ENCODE assay signal across 8 mouse cellular contexts in genomic region chr8:92613486-92613885, GRCm38 (mm10).
DNase-seq lines count a peak whose midpoint lies in the region; ATAC-seq and TF ChIP-seq lines count a peak whose summit lies in the region.

No protein-coding gene starts in this region.

- ATAC-seq in heart, embryonic 11.5 days (replicated peaks; ENCODE audit: insufficient number of reproducible peaks, low FRiP score, low TSS enrichment): no peak
- no peak for ATAC-seq in limb, embryonic 15.5 days (ENCODE audit: insufficient number of reproducible peaks, low FRiP score, low TSS enrichment, low read depth)
- ATAC-seq in megakaryocyte-erythroid progenitor cell, adult 5-6 weeks (replicated peaks; ENCODE audit: low FRiP score, low TSS enrichment, poor library complexity, severe bottlenecking): no peak

- no peak for TF ChIP-seq POLR2A in thymus, adult 2 months (IDR thresholded peaks at IDR 0.05; ENCODE audit: control insufficient read depth, extremely low read depth, insufficient read depth, low read length, poor library complexity)

- no peaks in the 10 kb centered on the region for H3K9me3 ChIP-seq in heart, embryonic 11.5 days (replicated peaks; ENCODE audit: control insufficient read depth, low read length)
- no peaks in the 10 kb centered on the region for H3K9me3 ChIP-seq in limb, embryonic 15.5 days

- no peak overlapping the region for H3K27ac ChIP-seq in heart, embryonic 11.5 days (ENCODE audit: low read depth, low read length)
- no peak overlapping the region for H3K27ac ChIP-seq in thymus, adult 2 months (ENCODE audit: control insufficient read depth, insufficient read depth, low read length)
- H3K27ac ChIP-seq in limb, embryonic 15.5 days: no peak overlapping the region

- H3K4me1 ChIP-seq in heart, embryonic 11.5 days (ENCODE audit: control insufficient read depth, insufficient read depth, low read length): no peaks in the 10 kb centered on the region; the same call in 1 of the 2 replicates
- no peaks in the 10 kb centered on the region for H3K4me1 ChIP-seq in thymus, adult 2 months (replicated peaks; ENCODE audit: control insufficient read depth, insufficient read depth, low read length)
- peaks cover 11% of the 10 kb centered on the region; the same call in 1 of the 2 replicates for H3K4me1 ChIP-seq in limb, embryonic 15.5 days

- TF ChIP-seq CTCF in thymus, adult 2 months (IDR thresholded peaks at IDR 0.05; ENCODE audit: borderline replicate concordance, control insufficient read depth, extremely low read depth, insufficient read depth, low read length, poor library complexity): no peak

- no peak overlapping the region for H3K4me3 ChIP-seq in heart, embryonic 11.5 days (ENCODE audit: low read depth, low read length)
- no peak overlapping the region for H3K4me3 ChIP-seq in thymus, adult 2 months (ENCODE audit: control insufficient read depth, insufficient read depth, low read length)
- H3K4me3 ChIP-seq in limb, embryonic 15.5 days: no peak overlapping the region

- peaks cover 9% of the 10 kb centered on the region for H3K27me3 ChIP-seq in heart, embryonic 11.5 days (ENCODE audit: control insufficient read depth, insufficient read depth, low read length)
- H3K27me3 ChIP-seq in thymus, adult 2 months (ENCODE audit: control insufficient read depth, insufficient read depth, low read length): no peaks in the 10 kb centered on the region
- 0 out of 2 replicates have a peak, but pooled peaks cover 11% of the 10 kb centered on the region for H3K27me3 ChIP-seq in limb, embryonic 15.5 days

- peak; percentile 32 for DNase-seq in heart, postnatal 4 days
- peak; percentile 2 for DNase-seq in thymus, adult 2 months
- DNase-seq in thymus, adult 18-20 months: no peak
- DNase-seq in left cerebral cortex, postnatal 25 days (ENCODE audit: low spot score in 2 of 2): no peak
- DNase-seq in urinary bladder, postnatal 14 days (ENCODE audit: low spot score): no peak

- intact Hi-C loops in left cerebral cortex, postnatal 25 days (cut with DNase I): no loop called here

- H3K36me3 ChIP-seq in heart, embryonic 11.5 days (ENCODE audit: control insufficient read depth, insufficient read depth, low read length): no peaks in the 10 kb centered on the region
- H3K36me3 ChIP-seq in thymus, adult 2 months (ENCODE audit: control insufficient read depth, insufficient read depth, low read length): no peaks in the 10 kb centered on the region
- H3K36me3 ChIP-seq in limb, embryonic 15.5 days: no peaks in the 10 kb centered on the region

- no peak overlapping the region for H3K9ac ChIP-seq in heart, embryonic 11.5 days (ENCODE audit: low read depth, low read length)
- H3K9ac ChIP-seq in limb, embryonic 15.5 days: no peak overlapping the region

- no peak overlapping the region for H3K4me2 ChIP-seq in heart, embryonic 11.5 days
- peak overlapping the region; percentile 2; the same call in 1 of the 2 replicates for H3K4me2 ChIP-seq in limb, embryonic 15.5 days

- WGBS in heart, embryonic 11.5 days (ENCODE audit: insufficient replicate concordance): 34% methylated on average over 4 of the region's 4 CpGs
- 40% methylated on average over 4 of the region's 4 CpGs for WGBS in thymus, adult 2 months
- WGBS in limb, embryonic 15.5 days: 16% methylated on average over 4 of the region's 4 CpGs

Comparison
In these comparisons a context has a peak if more than half of its experiments do, and no peak if none do; other contexts are left out.
1. DNase-seq: peak in heart, postnatal 4 days (single experiment) and thymus, adult 2 months (single experiment); none in thymus, adult 18-20 months (0 of 2), left cerebral cortex, postnatal 25 days (0 of 2) and urinary bladder, postnatal 14 days (single experiment).